Mouse (Mus musculus) embryonic fibroblast, embryonic 13.5 days (primary cell): ENCODE data around the gene Pla2g2c. TPM values are rescaled to one million over a fixed set of nuclear protein-coding genes. Genes with fewer than 3 reads are reported as not detected.

ENCODE experiments used
- H3K27ac ChIP-seq: 2 replicates; pipeline ENCODE4 v1.5.1; 2012; ENCODE audit warnings: low read length, control low read depth, inconsistent platforms; ENCODE audit not compliant: insufficient read depth
- H3K4me1 ChIP-seq: 2 replicates; pipeline ENCODE4 v1.6.1; 2011; ENCODE audit warnings: low read length; ENCODE audit not compliant: control insufficient read depth, insufficient read depth
- H3K4me3 ChIP-seq: 2 replicates; pipeline ENCODE4 v1.5.1; 2011; ENCODE audit warnings: mild to moderate bottlenecking, control low read depth, low read length; ENCODE audit not compliant: insufficient read depth
- CTCF ChIP-seq: IDR thresholded peaks from 2 replicates; pipeline ENCODE4 v1.5.1; 2011; ENCODE audit warnings: mild to moderate bottlenecking, control low read depth, low read length, moderate library complexity, borderline replicate concordance; ENCODE audit not compliant: insufficient read depth
- POLR2A ChIP-seq: IDR thresholded peaks from 2 replicates; pipeline ENCODE4 v1.6.1; 2011; ENCODE audit warnings: low read depth, mild to moderate bottlenecking, control low read depth, low read length, moderate library complexity
- polyA plus RNA-seq: library from polyadenylated mRNA; stranded (reverse); fragments of >200 nt; gene quantifications from 2 replicates; pipeline ENCODE4 v1.2.4, GENCODE M21; 2011; ENCODE audit warnings: low read depth; ENCODE audit not compliant: missing spikeins, insufficient read length

Pla2g2c gene
- not detected in 2 replicates for polyA plus RNA-seq

- TF ChIP-seq POLR2A: no peak
- TF ChIP-seq CTCF: no peak
- H3K4me3 ChIP-seq: no peak within 1 kb of the TSS
- H3K27ac ChIP-seq: no peak within 1 kb of the TSS
- no peaks in the 10 kb centered on the region for H3K4me1 ChIP-seq
These were observed at the start of gene Pla2g2c for GRCm38 (mm10) chr4:138724354-138725126. Gene Pla2g2c, plus strand, starts transcription at chr4:138724792.

- TF ChIP-seq POLR2A (no peak), CTCF (no peak)
These were observed 48.1 kb upstream of the Pla2g2c start for GRCm38 (mm10) chr4:138676480-138676879.

GRCm38 (mm10) chr4:138677579-138677978 is 47.0 kb upstream of the Pla2g2c start:
- H3K4me1 ChIP-seq: no peaks in the 10 kb centered on the region
- no peak overlapping the region for H3K4me3 ChIP-seq
- TF ChIP-seq POLR2A (no peak), CTCF (no peak)
- no peak overlapping the region for H3K27ac ChIP-seq

More at GRCm38 (mm10) chr4:138676480-138676879, 48.1 kb upstream of the Pla2g2c start:
- no peaks in the 10 kb centered on the region for H3K4me1 ChIP-seq
- no peak overlapping the region for H3K4me3 ChIP-seq
- H3K27ac ChIP-seq: no peak overlapping the region

- H3K27ac ChIP-seq: no peak overlapping the region
- no peaks in the 10 kb centered on the region for H3K4me1 ChIP-seq
- TF ChIP-seq CTCF: no peak
- TF ChIP-seq POLR2A: no peak
- no peak overlapping the region for H3K4me3 ChIP-seq
These were observed 44.5 kb upstream of the Pla2g2c start for GRCm38 (mm10) chr4:138680124-138680523.

GRCm38 (mm10) chr4:138682760-138683159 is 41.8 kb upstream of the Pla2g2c start:
- Histone ChIP-seq H3K4me3 (no peak overlapping the region), H3K4me1 (no peaks in the 10 kb centered on the region), H3K27ac (no peak overlapping the region)
- TF ChIP-seq POLR2A (no peak), CTCF (no peak)

- no peak for TF ChIP-seq CTCF
- TF ChIP-seq POLR2A: no peak
- no peak overlapping the region for H3K27ac ChIP-seq
- H3K4me3 ChIP-seq: no peak overlapping the region
- H3K4me1 ChIP-seq: no peaks in the 10 kb centered on the region
These were observed 38.8 kb upstream of the Pla2g2c start for GRCm38 (mm10) chr4:138685813-138686212.

- TF ChIP-seq CTCF (no peak), POLR2A (no peak)
- Histone ChIP-seq H3K4me3 (no peak overlapping the region), H3K27ac (no peak overlapping the region), H3K4me1 (no peaks in the 10 kb centered on the region)
These were observed 35.5 kb upstream of the Pla2g2c start for GRCm38 (mm10) chr4:138689094-138689512.

GRCm38 (mm10) chr4:138690561-138690960 is 34.0 kb upstream of the Pla2g2c start:
- TF ChIP-seq POLR2A (no peak), CTCF (no peak)
- no peaks in the 10 kb centered on the region for H3K4me1 ChIP-seq

GRCm38 (mm10) chr4:138691443-138692181 is 33.0 kb upstream of the Pla2g2c start:
- Histone ChIP-seq H3K4me1 (no peaks in the 10 kb centered on the region), H3K27ac (no peak overlapping the region), H3K4me3 (no peak overlapping the region)
- TF ChIP-seq CTCF (no peak), POLR2A (no peak)

More at GRCm38 (mm10) chr4:138690561-138690960, 34.0 kb upstream of the Pla2g2c start:
- Histone ChIP-seq H3K27ac (no peak overlapping the region), H3K4me3 (no peak overlapping the region)
